Mouse (Mus musculus) thymus, postnatal 4 days (tissue): ENCODE data around the gene Opa3.

Experiments used
- DNase-seq: peaks from one replicate; pipeline ENCODE4 v3.0.0; 2021

Opa3 gene

DNA sequence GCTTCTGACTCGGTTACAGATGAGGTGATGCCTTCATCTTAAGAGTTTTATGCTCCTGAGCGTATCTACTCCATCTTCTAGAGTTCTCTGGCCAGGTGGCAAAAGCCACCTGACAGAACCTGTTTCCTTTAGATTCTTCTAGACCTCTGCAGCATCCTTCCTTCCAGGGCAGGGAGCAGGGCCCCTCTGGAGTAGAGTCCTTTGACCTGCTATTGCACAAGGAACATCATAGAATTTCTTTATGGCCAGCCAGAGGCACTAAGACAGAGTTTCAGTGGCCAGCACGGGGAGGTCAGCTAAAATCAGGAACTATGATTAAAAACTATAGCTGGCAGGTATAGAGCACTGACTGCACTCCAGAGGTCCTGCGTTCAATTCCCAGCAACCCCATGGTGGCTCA lies 23.9 kb downstream of the Opa3 start:
- DNase-seq = no peak

DNA sequence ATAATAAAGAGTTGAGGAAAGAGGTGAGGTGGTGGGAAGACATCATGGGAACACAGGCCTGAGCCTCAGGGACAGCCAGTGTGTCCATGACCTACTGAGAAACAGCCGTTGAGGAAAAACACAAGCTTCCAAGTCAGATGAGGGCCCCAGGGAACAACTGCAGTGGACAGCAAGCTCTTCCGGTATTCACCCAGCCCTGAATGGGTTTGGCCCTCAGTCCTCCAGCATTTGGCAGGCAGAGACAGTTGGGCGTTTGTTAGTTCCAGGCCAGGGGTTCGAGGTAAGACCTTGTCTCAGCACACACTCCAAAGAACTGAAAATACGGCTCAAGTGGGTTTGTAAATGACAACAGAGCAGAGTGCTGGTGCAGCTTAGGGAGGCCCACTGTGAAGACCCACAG lies 25.3 kb downstream of the Opa3 start:
- DNase-seq = no peak

DNA sequence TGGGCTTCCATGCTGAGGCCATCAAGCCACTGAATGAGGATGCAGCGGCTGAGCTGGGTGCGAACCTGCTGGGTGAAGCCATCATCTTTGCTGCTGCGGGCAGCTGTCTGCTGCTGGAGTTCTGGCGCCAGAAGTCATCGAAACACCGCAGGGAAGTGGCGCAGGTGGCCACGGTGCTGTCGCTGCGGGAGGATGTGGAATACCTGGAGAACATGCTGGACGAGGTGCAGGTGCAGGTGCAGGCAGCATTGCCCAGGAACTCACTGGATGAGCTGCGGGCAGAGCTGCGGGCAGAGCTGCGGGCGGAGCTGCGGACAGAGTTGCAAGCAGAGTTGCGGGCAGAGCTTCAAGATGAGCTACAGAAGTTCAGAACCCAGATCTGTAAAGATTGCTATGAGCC lies 27.3 kb downstream of the Opa3 start:
- DNase-seq = no peak

DNA sequence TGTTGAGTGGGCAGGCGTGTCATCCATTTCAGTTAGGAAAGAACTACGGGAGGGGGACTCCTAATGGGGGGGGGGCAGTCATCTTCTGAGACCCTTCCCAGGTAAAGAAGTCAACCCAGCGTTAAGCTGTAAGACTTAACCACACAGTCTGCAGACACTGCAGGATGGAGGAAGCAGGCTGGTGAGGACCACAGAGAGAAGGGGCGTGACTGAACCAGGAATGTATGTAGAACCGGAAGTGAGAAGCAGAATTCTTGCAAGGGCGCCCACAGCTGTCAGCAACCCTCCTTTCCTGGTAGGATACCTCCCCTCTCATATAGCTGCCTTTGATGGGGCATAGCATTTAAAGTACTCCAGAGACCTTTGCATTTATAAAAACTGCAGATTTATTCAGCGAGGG lies 28.4 kb downstream of the Opa3 start:
- DNase-seq = peak; percentile 34

DNA sequence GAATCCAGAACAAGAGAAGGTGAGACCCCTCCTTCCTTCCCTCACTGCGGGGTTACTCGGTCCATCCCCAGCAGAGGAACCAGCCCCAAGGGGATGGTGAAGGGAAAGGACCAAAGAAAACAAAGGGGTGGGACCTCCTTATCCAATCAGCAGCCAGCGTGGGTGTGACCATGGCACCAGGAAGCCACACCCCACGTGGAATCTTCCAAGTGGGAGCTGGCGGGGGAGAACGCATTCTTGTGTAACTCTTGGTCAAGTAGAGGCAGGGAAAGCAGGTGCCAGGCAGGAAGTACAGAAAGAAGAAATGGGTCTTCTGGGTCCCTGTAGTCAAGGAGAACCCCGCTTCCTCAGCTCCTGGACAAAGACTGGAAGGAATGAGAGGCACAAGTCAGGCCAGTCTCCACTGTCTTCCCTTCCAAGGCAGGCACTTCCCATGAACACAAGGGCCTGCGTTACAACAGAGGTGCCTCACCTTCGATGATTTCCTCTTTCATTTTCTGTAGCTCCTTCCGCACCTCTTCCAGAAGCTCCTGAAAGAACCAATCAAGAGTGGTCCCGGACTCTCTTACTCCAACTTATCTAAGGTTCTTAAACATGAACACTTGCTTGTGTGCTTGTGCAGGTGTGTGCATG lies 29.4 kb downstream of the Opa3 start:
- DNase-seq = peak; percentile 37

DNA sequence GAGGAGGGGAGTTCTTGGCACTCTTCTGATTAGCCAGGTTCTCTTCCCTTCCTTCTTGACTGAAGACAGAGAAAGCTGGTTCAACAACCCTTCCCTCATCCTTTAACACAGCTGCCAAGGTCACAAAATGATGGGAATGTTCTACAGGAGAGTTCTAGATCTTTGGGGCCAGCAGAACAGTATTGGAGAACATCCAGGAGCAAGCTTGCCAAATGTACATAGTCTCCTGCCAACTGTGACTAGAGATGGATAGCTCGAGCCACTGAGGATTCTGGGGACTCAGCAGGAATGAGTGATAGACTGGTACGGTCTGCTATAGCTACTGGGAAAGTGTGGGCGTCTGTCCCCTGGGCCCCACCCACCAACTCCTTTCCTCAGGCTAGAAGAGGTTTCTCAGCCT lies 30.2 kb downstream of the Opa3 start:
- no peak for DNase-seq

DNA sequence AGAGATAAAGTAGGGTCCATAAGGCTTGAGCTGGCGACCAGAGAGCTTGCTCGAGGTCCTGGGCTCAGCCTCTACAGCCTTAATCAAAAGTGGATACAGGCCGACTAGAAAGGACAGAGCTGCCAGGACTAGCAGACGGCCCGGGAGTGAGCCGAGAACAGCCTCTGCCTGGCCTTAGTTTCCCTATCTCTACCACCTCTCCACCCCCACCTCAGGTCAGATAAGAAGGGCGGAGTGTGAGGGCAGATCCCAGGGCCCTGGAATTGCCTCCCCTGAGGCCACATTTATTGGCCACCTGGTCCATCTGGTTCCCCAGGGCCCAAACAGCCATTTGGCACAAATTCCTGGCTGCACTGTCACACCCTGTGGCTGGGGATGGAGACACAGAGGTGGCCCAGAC lies 37.0 kb downstream of the Opa3 start:
- DNase-seq = no peak

DNA sequence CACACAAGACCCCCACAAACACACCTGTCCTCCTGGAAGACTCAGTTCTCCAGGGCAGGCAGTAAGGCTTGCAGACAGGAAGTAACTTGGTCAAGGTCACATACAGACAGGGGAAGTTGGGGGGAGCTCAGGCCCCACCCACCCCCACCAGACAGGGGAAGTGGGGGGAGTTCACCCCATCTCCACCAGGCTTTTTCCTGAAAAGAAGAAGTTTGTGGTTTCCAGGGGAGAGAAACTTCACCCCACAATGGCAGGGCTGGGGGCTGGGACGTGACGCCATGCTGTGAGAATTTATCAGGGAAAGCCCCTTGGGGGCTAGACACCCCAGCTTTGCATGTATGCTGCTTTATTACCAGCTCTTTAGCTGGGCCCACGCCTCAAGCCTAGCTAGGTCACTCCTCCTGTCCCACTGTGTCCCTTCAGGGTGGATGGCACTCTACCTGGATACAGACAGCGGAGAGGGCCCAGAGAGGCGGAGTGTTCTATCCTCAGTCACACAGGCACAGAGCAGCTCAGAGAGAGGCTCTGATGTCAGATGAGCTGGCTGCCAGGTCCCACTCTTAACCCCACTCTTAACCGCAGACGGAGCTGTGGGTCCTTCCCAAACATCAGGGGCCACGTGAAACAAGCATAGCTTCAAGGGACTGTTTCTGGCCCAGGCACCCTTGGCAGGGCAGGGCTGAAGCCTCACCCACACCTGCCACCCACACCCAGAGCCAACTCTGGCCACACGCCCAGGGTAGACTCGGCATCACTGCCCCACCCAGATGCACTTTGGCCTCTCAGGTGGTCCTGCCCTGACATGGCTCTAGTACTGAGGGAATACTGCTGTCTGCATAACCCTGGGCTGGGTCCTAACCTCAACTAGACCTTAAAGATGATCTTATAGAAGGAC lies 38.0 kb downstream of the Opa3 start:
- peak; percentile 41 for DNase-seq

DNA sequence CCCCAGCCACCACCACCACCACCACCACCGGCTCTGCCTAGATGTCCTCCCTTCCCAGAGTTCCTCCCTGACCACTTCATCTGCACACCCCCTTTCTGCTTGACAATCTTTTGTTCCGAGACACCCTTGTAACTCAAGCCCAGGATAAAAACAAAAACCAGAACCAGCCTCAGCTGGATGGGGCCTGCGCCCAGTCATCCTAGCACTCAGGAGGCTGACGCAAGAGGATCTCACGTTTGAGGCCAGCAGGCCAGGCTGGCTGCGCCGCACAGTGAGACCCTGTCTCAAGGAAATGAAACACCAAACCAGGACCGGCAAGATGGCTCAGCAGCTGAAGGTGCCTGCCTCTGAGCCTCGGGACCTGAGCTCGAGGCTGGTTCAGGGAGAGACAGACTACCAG lies 38.9 kb downstream of the Opa3 start:
- no peak for DNase-seq

DNA sequence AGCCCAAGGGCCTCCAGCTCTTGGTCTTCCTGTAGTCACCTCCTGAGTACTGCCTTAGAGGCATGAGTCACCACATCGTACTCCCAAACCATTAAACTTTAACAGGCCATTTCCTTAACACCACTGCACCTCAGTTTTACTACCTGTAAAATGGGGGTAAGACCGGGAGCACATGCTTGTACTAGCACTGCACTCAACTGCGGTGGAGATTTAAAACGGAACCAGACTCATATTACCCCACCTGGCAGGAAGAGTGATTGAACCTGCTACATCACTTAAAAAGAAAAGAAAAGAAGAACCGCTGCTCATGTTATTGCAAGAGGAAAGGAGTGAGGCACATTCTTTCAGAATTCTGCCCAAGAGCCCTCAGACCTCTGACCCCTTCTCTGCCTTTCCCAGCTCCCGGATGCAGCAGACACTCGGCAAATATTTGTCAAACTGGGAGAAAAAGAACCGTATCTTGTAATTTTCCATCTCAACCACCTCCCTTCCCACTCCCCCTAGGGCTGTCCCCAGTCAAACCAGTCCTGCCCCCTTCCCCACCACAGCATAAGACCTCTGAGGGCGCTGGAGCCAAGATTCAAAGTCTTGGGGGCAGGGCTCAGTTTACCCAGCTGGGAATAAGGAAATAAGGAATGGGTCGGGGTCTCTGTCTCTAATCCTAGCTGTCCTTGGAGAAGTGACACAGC lies 41.0 kb downstream of the Opa3 start:
- DNase-seq = peak; percentile 20

DNA sequence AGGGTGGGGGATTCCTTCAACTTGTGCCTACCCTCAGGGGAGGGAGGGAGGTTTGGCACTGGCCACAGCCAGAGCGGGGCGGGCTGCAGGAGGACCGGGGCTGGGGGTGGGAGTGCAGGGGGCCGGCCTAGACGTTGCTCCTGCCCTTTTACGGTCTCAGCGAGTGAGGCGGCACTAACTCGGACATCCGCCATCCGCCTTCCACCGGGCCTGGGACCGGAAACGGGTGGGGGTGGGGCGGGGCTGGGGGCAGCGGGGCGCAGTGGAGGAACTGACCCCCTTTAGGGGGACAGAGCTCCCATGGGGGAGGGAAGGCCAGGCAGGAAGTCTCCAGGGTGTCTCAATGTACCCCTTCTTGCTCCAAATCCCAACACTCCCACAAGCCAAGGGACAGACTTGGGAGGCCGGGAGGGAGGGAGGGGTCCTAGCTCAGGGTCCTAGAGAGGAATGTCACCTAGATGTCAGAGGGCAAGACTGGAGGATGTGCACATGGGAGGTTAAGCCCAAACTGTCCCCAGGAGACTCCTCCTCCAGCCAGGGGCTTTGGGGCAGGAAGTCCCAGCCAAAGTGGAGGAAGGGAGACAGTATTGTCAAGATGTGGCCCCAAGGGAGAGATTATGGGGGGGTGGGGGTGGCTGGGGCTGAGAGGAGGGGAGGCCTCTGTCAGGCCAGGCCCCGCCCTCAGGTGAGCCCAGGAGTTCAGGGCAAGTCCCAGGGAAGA lies 41.7 kb downstream of the Opa3 start:
- DNase-seq = peak; percentile 35

DNA sequence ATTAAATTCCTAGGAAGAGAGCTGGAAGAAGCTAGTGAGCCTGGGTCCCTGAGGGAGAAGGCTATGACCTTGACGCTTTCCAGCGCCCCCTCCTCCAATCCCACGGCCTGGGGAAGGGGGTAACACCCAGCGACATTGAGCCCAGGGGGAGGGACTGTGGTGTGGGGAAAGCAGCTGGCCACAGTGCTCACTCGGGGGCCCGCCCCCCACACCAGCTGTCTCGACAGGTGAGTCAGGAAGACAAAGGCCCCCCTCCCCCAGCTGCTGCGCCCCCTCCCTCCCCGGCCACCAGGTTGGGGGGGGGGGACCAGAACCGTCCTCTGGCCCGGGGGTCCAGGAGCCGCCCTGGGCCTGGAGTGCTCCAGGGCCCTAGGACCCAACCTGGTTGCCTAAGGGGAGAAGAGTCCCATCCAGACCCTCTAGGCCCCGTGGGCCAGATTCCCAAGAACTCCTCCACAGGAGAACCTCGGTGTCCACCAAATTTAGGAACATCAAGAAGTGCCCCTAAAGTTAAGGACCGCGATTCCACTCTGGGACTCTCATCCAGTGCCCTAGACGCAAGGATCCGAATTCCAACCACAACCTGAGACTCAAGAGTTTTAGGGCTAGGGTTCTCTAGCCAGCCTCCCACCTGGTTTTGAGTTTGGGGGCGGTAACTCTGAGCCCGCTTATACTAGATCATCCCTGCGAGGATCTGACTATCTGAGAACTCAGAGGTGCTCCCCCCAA lies 42.5 kb downstream of the Opa3 start:
- DNase-seq = peak; percentile 66

DNA sequence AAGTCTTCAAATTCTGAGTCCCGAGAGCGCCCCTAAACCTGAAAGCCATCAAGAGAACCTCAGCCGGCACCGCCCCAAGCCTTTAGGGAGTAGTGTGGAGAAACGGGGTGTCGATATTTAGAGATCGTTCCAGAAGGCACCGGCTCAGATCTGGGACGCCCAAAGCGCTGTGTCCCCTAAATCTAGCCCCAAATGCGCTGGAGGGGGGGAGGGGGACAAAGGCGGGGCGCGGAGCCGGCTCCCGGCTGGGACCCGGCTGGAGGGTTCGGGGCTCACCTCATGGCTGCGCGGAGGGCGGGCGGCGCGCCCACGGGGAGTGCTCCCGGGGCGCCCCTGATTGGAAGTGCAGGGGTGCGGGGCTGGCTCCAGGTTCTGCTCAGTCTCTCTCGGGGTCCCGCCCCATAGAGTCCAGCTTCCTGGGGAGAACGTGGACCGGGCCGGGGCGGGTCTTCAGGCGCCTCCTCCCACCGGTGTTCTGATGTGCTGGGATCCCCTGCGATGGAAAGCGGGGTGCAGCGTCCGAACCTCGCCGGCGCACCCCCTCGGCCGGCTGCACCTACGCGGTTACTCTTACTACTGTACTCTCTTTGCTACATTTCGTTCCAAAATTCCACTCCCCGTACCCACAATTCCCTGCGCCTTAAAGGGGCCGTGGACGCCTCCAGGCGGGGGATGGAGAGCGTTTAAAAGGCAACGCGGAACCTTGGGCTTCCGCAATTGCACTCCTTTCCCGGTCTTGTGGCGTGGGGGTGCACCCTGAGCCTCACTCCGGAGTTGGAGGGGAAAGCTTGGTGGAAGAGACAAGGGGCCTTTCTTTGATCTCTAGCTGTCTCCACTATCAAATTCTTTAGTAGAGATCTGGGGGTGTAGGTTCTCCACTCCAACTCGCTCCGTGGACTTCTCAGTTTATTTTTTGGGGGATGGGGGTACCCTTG lies 43.4 kb downstream of the Opa3 start, which contains the start of gene Vasp:
Gene Vasp (minus strand): TSS at position 580 of the 935 bp plus-strand sequence.
- DNase-seq = peak; percentile 83

DNA sequence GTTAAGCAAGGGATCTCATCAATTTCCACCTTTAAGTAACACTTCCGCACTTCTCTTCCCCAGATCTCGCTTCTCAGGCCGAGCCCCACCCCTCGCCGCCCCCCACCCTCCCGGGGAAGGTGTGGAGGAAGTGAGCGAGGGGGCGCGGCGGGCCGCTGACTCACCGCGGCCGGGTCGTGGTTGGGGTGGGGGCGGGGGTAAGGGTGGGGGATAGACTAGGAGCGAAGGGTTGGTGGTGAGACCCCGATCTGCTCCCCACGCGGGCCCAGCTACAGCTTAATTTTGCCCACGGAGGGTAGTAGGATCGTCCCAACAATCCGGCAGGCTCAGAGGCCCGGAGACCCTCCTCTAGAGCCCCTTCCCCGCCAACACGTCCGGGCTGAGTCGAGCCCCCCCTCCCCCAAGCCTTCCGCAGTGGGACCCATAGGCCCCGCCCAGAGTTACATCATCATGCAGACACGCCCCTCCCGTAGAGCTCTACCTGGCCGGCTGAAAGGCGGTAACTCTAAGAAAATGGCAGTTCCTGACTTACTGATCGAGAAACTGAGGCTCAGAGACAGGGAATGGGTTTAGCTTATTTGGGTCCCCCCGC lies 44.1 kb downstream of the Opa3 start:
- DNase-seq = peak; percentile 92

DNA sequence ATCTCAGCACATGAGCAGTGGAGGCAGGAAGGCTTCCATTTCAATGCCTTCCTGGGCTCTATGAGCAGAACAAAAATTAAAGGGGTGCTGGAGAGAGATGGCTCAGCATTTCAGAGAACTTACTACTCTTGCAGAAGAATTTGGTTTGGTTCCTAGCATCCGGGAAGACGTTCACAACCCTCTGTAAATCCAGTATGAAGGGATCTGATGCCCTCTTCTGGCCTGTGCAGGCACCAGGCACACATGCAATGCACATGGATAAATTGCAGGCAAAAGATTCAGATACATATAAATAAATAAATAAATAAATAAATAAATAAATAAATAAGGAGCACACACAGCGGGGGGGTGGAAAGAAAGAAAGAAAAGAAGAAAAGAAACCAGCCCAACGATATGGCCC lies 48.1 kb downstream of the Opa3 start:
- DNase-seq = no peak

DNA sequence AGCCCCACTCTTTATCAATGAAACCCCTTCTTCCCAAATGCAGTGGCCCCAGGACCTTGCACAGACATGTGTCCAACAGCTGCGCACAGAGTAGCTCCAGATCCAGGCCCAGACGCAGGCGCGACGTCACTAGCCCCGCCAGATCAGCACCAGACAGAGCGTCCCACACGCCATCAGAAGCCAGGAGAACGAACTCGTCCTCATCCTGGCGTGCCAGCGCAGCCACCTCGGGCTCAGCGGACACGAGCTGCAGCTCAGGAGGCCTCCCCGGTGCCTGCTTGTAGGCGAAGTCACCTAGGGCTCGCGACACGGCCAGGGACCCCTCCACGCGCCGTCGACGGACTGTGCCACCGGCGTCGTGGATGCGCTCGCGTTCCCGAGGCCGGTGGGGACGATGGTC lies 50.9 kb downstream of the Opa3 start:
- DNase-seq = no peak

DNA sequence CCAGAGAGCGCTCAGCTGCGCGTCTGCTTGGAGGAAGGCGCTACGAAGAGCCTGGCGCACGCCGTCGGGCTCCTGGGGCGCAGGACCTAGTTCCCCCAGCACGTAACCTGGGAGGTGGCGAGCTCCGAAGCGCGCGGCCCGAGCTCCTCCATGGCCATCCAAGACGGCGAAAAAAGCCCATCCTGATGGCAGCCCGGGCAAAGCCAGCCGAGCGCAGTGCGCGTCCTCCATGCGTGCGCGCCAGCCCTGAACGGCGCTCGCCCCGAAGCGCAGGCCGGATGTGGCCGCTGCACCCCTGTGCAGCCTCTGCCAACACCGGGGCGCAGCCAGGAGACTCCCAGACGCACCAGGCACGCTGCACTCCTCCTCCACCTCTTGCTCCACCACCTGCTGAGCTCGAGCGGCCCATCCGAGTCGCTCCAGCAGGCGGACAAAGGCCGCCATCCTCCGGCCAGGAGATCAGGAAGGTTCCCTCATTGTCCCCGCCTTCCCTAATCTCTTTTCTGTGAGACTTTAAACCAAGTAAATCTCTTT lies 51.5 kb downstream of the Opa3 start, which contains the start of gene Ppm1n:
Gene Ppm1n (minus strand): TSS at position 484 of the 534 bp plus-strand sequence.
- peak; percentile 67 for DNase-seq

DNA sequence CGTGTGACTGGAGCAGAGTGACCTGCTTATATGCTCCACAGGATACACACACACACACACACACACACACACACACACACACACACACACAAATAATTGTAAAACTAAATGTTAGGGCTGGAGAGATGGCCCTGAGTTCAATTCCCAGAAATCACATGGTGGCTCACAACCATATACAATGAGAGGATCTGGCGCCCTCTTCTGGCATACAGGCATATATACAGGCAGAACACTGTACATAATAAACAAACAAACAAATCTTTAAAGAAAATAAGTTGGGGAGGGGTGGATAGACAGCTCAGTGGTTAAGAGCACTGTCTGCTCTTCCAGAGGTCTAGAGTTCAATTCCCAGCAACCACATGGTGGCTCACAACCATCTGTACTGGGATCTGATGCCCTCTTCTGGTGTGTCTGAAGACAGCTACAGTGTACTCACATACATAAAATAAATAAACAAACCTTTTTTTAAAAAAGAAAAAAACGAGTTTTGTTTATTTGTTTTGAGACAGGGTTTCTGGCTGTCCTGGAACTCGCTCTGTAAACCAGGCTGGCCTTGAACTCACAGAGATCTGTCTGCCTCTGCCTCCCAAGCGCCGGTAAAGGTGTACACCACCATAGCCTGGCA lies 53.7 kb downstream of the Opa3 start:
- DNase-seq = peak; percentile 64

DNA sequence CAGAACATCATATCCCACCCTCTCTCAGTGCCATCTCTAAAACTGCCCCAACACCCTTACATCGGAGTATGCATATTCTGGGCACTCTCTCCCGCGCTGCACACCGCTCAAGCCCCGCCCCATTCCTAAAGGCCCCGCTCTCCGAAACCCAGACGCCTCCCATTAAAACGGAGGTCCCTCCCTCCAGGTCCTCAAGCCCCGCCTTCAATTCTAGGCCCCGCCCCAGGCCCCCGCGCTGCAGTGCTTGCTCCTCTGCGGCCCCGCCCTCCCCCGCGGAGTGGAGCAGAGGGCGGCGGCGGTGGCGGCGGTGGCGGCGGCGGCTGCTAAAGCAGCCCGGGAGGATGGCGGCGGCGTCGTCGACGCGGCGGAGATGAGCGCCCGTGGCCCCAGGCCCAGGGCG lies 54.3 kb downstream of the Opa3 start, which contains the start of gene Rtn2:
Gene Rtn2 (plus strand): TSS at position 240 of the 400 bp plus-strand sequence.
- DNase-seq = peak; percentile 85
